Mouse (Mus musculus) forebrain, embryonic 16.5 days (tissue): ENCODE data around the gene Rexo2. TPM values are rescaled to one million over a fixed set of nuclear protein-coding genes. Genes with fewer than 3 reads are reported as not detected.

Experiments used
- ATAC-seq: fragments of 200-750 bp; cut with Nextera tagmentation; 2 replicates; pipeline ENCODE4 v1.8.0; 2017; ENCODE audit warnings: mild to moderate bottlenecking, moderate library complexity
- H3K27ac ChIP-seq: fragments of 300-500 bp; sonication (generic); 2 replicates; pipeline ENCODE4 v1.5.1; 2014; ENCODE audit warnings: low read length, control low read depth
- H3K27me3 ChIP-seq: fragments of 300-500 bp; sonication (generic); replicated peaks from 2 replicates; pipeline ENCODE4 v1.6.1; 2014; ENCODE audit warnings: low read length; ENCODE audit not compliant: control insufficient read depth, insufficient read depth
- H3K36me3 ChIP-seq: fragments of 300-500 bp; sonication (generic); 2 replicates; pipeline ENCODE4 v1.6.1; 2014; ENCODE audit not compliant: control insufficient read depth, insufficient read depth
- H3K4me1 ChIP-seq: fragments of 300-500 bp; sonication (generic); replicated peaks from 2 replicates; pipeline ENCODE4 v1.6.1; 2014; ENCODE audit warnings: low read length; ENCODE audit not compliant: control insufficient read depth, insufficient read depth
- H3K4me2 ChIP-seq: fragments of 300-500 bp; sonication (generic); 2 replicates; pipeline ENCODE4 v1.6.1; 2014; ENCODE audit warnings: mild to moderate bottlenecking, low read length, control low read depth
- H3K4me3 ChIP-seq: fragments of 300-500 bp; sonication (generic); replicated peaks from 2 replicates; pipeline ENCODE4 v1.5.1; 2014; ENCODE audit warnings: mild to moderate bottlenecking, low read length, control low read depth
- H3K9ac ChIP-seq: fragments of 300-500 bp; sonication (generic); replicated peaks from 2 replicates; pipeline ENCODE4 v1.6.1; 2014; ENCODE audit warnings: low read depth, low read length, control low read depth
- H3K9me3 ChIP-seq: fragments of 300-500 bp; sonication (generic); 2 replicates; pipeline ENCODE4 v1.6.1; 2016; ENCODE audit warnings: low read length; ENCODE audit not compliant: control insufficient read depth
- WGBS: fragments of 180-500 bp; shearing (Covaris S2); extraction: QIAGEN DNeasy Blood & Tissue Kit; methylation state at CpG from one replicate; pipeline ENCODE4 v1.1.7; 2014; 5-methylcytosine and 5-hydroxymethylcytosine counted together
- polyA plus RNA-seq: library from polyadenylated mRNA; unstranded; fragments of >200 nt; fragmentation: Nextera tagmentation; extraction: Ambion mirVana; gene quantifications from 2 replicates; pipeline ENCODE4 v1.2.1, GENCODE M21; 2015

Rexo2 gene
- polyA plus RNA-seq, 1 experiment from 2014 or later, result 117 TPM

DNA sequence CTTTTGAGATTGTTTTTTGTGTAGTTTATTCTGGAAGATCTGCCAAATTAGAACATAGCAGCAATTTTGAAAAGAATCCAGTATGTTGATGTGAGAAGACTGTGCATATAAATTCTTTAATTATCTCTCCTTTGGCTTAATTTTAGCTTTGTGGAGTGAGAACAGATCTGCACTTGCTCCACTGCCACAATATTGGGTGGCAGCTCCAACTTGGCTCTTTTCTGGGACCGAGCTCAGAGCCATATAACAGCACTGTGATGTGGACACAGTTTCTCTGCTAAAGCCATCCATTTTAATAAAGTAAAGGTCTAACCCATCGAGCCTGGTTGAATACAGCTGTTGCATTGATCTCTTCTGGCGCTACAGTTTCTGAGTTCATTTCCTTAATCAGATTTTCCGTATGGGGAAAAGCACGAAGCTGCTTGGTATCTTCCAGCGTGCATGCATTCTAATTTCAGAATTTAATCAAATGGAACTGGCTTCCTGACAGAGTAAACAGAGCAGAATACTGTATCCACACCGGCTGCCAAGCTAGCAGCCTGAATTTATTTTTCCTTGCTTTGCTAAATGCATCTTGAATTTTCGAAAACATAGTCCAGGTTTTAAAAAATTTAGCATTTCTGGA is 24.4 kb upstream of the Rexo2 start:
- peak; percentile 72 for ATAC-seq
- 54% methylated on average over 8 of the region's 8 CpGs for WGBS
- peak overlapping the region; percentile 60 for H3K27ac ChIP-seq
- no peak overlapping the region for H3K4me3 ChIP-seq
- H3K27me3 ChIP-seq, result no peaks in the 10 kb centered on the region
- H3K4me1 ChIP-seq, result 0 out of 2 replicates have a peak, but pooled peaks cover 7% of the 10 kb centered on the region
- 0 out of 2 replicates have a peak overlapping the region, but pooled peaks have one; percentile 1 for H3K4me2 ChIP-seq
- H3K9ac ChIP-seq, result no peak overlapping the region
- no peaks in the 10 kb centered on the region for H3K36me3 ChIP-seq
- no peaks in the 10 kb centered on the region for H3K9me3 ChIP-seq

- H3K36me3 ChIP-seq, result no peaks in the 10 kb centered on the region
- no peaks in the 10 kb centered on the region for H3K9me3 ChIP-seq
- ATAC-seq, result no peak
- H3K27ac ChIP-seq, result no peak overlapping the region
- H3K9ac ChIP-seq, result no peak overlapping the region
- 82% methylated on average over 2 of the region's 2 CpGs for WGBS
- no peak overlapping the region for H3K4me3 ChIP-seq
- H3K4me1 ChIP-seq, result 0 out of 2 replicates have a peak, but pooled peaks cover 7% of the 10 kb centered on the region
- no peaks in the 10 kb centered on the region for H3K27me3 ChIP-seq
- no peak overlapping the region for H3K4me2 ChIP-seq
Measured at GRCm38 (mm10) chr9:48503001-48503400, 22.6 kb upstream of the Rexo2 start.

DNA sequence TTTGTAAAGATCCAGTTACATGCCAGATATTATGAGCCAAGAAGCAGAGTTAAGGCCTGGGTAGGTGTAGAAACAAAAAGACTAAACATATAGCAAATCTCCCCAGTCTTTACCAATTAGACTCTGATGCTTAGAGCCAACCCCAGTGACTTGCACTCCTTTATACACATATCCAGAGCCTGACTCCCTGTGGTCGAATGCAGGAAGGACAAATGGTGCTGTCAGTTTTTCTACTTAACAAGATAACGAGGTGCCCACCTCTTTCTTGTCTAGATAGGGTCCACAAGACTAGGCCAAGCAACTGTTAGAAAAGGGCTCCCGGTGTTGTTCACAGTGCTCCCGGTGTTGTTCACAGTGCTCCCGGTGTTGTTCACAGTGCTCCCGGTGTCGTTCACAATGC is 20.8 kb upstream of the Rexo2 start:
- WGBS, result 78% methylated on average over 7 of the region's 7 CpGs
- ATAC-seq, result no peak
- H3K4me2 ChIP-seq, result no peak overlapping the region

GRCm38 (mm10) chr9:48495548-48495932 is 15.1 kb upstream of the Rexo2 start:
- Histone ChIP-seq H3K27ac (peak overlapping the region; percentile 90), H3K9ac (peak overlapping the region; percentile 96), H3K4me3 (peak overlapping the region; percentile 93), H3K4me2 (peak overlapping the region; percentile 90), H3K27me3 (no peaks in the 10 kb centered on the region), H3K9me3 (no peaks in the 10 kb centered on the region), H3K36me3 (peaks cover 15% of the 10 kb centered on the region; the same call in 1 of the 2 replicates), H3K4me1 (peaks cover 14% of the 10 kb centered on the region)
- peak; percentile 64 for ATAC-seq
- WGBS, result 4% methylated on average over 34 of the region's 34 CpGs

More for the DNA sequence above, 20.8 kb upstream of the Rexo2 start:
- Histone ChIP-seq H3K9ac (no peak overlapping the region), H3K27me3 (no peaks in the 10 kb centered on the region), H3K4me3 (no peak overlapping the region), H3K36me3 (no peaks in the 10 kb centered on the region), H3K9me3 (no peaks in the 10 kb centered on the region), H3K27ac (no peak overlapping the region), H3K4me1 (peaks cover 8% of the 10 kb centered on the region)

DNA sequence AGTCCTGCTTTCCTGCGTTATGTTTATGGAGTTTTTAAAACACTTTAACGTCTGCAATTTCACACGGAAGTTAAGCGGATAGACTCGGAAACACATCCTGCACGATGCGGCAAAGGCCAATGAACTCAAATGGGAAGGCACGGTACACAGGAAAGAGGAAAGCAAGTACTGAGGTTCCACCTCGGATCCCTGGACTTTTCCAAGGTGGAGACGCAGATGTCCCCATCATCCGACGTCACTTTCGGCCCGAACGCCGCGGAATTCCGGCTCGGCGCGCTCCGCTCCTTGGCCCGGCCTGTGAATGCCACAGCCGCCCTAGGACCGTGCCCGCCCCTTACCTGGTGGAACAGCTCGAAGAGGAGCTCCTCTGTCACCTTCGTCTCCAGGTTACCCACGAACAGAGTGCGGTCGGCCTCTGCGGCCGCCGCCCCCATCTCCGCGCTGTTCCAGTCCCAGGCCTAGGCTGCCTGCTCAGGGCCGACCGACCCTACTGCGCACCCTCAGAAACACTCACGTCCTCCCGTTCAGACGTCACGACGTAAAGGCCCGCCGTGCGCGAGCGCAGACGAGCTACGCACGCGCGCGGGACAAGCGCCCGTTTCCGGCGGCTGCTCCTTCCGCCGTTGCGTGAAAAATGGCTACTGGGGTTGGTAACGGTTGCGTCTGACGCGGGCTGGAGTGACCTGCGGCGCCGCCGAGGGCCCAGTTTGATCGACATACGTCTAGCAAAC is 14.6 kb upstream of the Rexo2 start, which contains the start of the genes Rbm7 and Gm5617:
Rbm7 (minus strand) TSS at position 483 of the 731 bp plus-strand sequence.
Gm5617 (plus strand) TSS at position 626 of the 731 bp plus-strand sequence.
- H3K4me2 ChIP-seq, result peak within 1 kb of the TSS; percentile 90
- peak; percentile 100 for ATAC-seq
- no peaks in the 10 kb centered on the region for H3K27me3 ChIP-seq
- peak within 1 kb of the TSS; percentile 90 for H3K27ac ChIP-seq
- no peaks in the 10 kb centered on the region for H3K9me3 ChIP-seq
- peak within 1 kb of the TSS; percentile 96 for H3K9ac ChIP-seq
- H3K4me1 ChIP-seq, result peaks cover 14% of the 10 kb centered on the region
- H3K36me3 ChIP-seq, result peaks cover 20% of the 10 kb centered on the region
- WGBS, result under 1% methylated on average over 72 of the region's 72 CpGs
- H3K4me3 ChIP-seq, result peak within 1 kb of the TSS; percentile 93

GRCm38 (mm10) chr9:48481214-48482134 is 1.1 kb upstream of the Rexo2 start:
- H3K4me2 ChIP-seq, result peak overlapping the region; percentile 78
- H3K4me3 ChIP-seq, result peak overlapping the region; percentile 89
- H3K9ac ChIP-seq, result peak overlapping the region; percentile 29
- no peak overlapping the region for H3K27ac ChIP-seq
- H3K9me3 ChIP-seq, result no peaks in the 10 kb centered on the region
- ATAC-seq, result no peak
- 30% methylated on average over 20 of the region's 20 CpGs for WGBS
- peaks cover 10% of the 10 kb centered on the region for H3K4me1 ChIP-seq
- peaks cover 2% of the 10 kb centered on the region; the same call in 1 of the 2 replicates for H3K36me3 ChIP-seq
- peaks cover 2% of the 10 kb centered on the region; the same call in 1 of the 2 replicates for H3K27me3 ChIP-seq

DNA sequence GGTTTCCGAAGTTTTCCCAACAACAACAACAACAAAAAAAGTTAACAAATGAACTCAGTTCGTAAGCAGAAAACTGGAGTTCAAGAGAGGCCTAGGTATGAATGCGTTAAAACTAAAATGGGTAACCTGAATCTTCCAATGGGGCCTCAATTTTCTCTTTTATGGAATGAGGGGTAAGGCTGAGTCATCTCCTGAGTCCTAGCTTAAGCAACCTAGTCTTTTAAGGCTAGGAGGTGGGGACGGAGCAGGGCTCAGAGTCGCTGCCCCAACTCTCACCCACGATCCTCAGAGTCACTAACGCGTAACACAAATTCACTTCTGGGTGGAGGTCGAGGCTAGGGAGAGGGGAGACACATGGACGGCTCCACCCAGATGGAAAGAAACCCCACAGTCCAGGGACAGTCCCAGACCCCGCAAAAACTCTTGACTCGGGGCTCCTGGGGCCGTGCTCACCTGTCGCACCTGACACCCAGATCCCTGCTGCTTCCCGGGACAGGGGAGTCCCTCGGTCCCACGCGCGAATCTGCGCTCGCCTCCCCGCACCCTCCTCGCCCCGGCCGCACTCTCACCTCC is 499 bp downstream of the Rexo2 start:
- no peaks in the 10 kb centered on the region for H3K9me3 ChIP-seq
- H3K27me3 ChIP-seq, result peaks cover 2% of the 10 kb centered on the region; the same call in 1 of the 2 replicates
- H3K27ac ChIP-seq, result no peak overlapping the region
- H3K4me3 ChIP-seq, result peak overlapping the region; percentile 89
- H3K36me3 ChIP-seq, result peaks cover 1% of the 10 kb centered on the region; the same call in 1 of the 2 replicates
- H3K9ac ChIP-seq, result peak overlapping the region; percentile 82
- H3K4me1 ChIP-seq, result peaks cover 10% of the 10 kb centered on the region
- ATAC-seq, result peak; percentile 49
- H3K4me2 ChIP-seq, result peak overlapping the region; percentile 78
- 6% methylated on average over 25 of the region's 25 CpGs for WGBS

GRCm38 (mm10) chr9:48478808-48479207 is 1.6 kb downstream of the Rexo2 start:
- H3K4me1 ChIP-seq, result peaks cover 10% of the 10 kb centered on the region
- H3K9me3 ChIP-seq, result no peaks in the 10 kb centered on the region
- WGBS, result 94% methylated on average over 4 of the region's 4 CpGs
- H3K9ac ChIP-seq, result no peak overlapping the region
- H3K27ac ChIP-seq, result no peak overlapping the region
- ATAC-seq, result no peak
- H3K36me3 ChIP-seq, result 0 out of 2 replicates have a peak, but pooled peaks cover 4% of the 10 kb centered on the region
- H3K4me2 ChIP-seq, result no peak overlapping the region
- peaks cover 2% of the 10 kb centered on the region; the same call in 1 of the 2 replicates for H3K27me3 ChIP-seq
- H3K4me3 ChIP-seq, result no peak overlapping the region
